Mouse (Mus musculus): Measurements from ENCODE around the gene Mob3c. TPM values are rescaled to one million over a fixed set of nuclear protein-coding genes. Genes with fewer than 3 reads are reported as not detected.

The Mob3c gene
- polyA plus RNA-seq, 1 experiment from 2014 or later = 11.8 TPM

DNA sequence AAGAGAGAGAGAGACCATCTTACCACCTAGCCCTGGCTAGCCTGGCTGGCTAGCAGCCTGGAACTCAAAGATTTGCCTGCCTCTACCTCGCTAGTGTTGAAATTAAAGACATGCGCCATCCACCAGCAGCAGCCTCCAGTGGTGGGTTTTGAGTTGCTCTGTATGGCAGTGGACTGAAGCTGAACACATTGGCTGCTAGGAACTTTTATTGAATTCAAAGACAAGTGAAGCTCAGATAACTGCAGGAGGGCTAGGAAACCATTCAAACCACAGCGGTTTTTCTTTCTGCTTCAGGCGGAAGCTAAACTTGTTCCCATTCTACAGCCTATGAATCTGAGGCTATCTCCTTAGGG is 381 bp upstream of the Mob3c start:
- Histone ChIP-seq H3K9ac (ENCODE audit: low read length) (peak overlapping the region; percentile 72), H3K36me3 (ENCODE audit: control insufficient read depth, insufficient read depth, low read length) (no peaks in the 10 kb centered on the region; the same call in 1 of the 2 replicates), H3K27me3 (ENCODE audit: control insufficient read depth, insufficient read depth, low read length) (no peaks in the 10 kb centered on the region), H3K4me1 (ENCODE audit: control insufficient read depth, insufficient read depth, low read length) (peaks cover 8% of the 10 kb centered on the region), H3K27ac (ENCODE audit: low read length) (peak overlapping the region; percentile 75), H3K4me2 (ENCODE audit: low read depth, low read length) (peak overlapping the region; percentile 85), H3K4me3 (replicated peaks; ENCODE audit: low read length) (peak overlapping the region; percentile 59), H3K9me3 (replicated peaks; ENCODE audit: control insufficient read depth, low read length) (no peaks in the 10 kb centered on the region)
- 4% methylated on average over 4 of the region's 4 CpGs for WGBS
- ATAC-seq (ENCODE audit: insufficient read depth, low FRiP score) = no peak

DNA sequence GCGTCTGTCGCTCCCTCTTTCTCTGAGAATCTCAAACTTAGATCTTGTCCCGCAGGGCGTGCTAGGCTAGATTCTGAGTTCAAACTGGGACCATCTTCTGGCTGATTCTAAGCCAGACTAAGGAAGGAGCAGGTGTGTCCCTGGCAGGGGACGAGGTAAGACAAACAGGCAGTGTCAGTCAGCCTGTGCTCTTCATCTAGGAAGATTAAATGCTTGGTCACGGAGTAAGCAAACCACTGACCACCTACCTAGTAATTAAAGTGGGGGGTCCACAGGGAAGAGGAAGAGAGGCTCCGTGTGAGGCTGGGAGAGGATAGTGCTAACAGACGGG is 645 bp downstream of the Mob3c start:
- Histone ChIP-seq H3K27me3 (ENCODE audit: control insufficient read depth, insufficient read depth, low read length) (no peaks in the 10 kb centered on the region), H3K36me3 (ENCODE audit: control insufficient read depth, insufficient read depth, low read length) (no peaks in the 10 kb centered on the region; the same call in 1 of the 2 replicates), H3K27ac (ENCODE audit: low read length) (peak overlapping the region; percentile 6; the same call in 1 of the 2 replicates), H3K9me3 (replicated peaks; ENCODE audit: control insufficient read depth, low read length) (no peaks in the 10 kb centered on the region), H3K4me3 (replicated peaks; ENCODE audit: low read length) (peak overlapping the region; percentile 59), H3K9ac (ENCODE audit: low read length) (peak overlapping the region; percentile 72), H3K4me1 (ENCODE audit: control insufficient read depth, insufficient read depth, low read length) (peaks cover 8% of the 10 kb centered on the region), H3K4me2 (ENCODE audit: low read depth, low read length) (peak overlapping the region; percentile 85)
- no peak for ATAC-seq (ENCODE audit: insufficient read depth, low FRiP score)
- 4% methylated on average over 8 of the region's 8 CpGs for WGBS

DNA sequence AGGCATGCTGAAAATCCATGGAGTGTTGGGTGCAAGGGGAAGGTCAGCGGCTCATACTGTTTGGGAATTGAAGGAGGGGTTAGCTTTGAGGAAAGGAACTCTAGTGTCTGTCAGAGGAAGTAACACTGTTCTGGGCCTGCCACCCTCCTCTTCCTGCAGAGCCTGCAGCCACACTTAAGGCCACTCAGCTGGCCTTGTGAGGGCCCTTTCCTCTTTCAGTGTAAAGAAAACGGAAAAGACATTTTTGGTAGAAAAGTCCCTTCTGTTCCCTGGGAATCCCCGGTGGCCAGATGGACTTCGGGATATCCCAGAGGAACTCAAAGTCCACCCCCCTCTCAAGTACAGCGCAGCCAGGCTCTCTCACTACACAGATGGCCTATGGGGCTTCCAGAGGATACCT is 2.6 kb downstream of the Mob3c start:
- no peak overlapping the region for H3K4me3 ChIP-seq (replicated peaks; ENCODE audit: low read length)
- H3K9me3 ChIP-seq (replicated peaks; ENCODE audit: control insufficient read depth, low read length) = no peaks in the 10 kb centered on the region
- H3K36me3 ChIP-seq (ENCODE audit: control insufficient read depth, insufficient read depth, low read length) = no peaks in the 10 kb centered on the region; the same call in 1 of the 2 replicates
- H3K4me2 ChIP-seq (ENCODE audit: low read depth, low read length) = no peak overlapping the region
- peaks cover 8% of the 10 kb centered on the region for H3K4me1 ChIP-seq (ENCODE audit: control insufficient read depth, insufficient read depth, low read length)
- H3K9ac ChIP-seq (ENCODE audit: low read length) = 0 out of 2 replicates have a peak overlapping the region, but pooled peaks have one; percentile 19
- no peak for ATAC-seq (ENCODE audit: insufficient read depth, low FRiP score)
- no peak overlapping the region for H3K27ac ChIP-seq (ENCODE audit: low read length)
- H3K27me3 ChIP-seq (ENCODE audit: control insufficient read depth, insufficient read depth, low read length) = no peaks in the 10 kb centered on the region
- 77% methylated on average over 5 of the region's 5 CpGs for WGBS

DNA sequence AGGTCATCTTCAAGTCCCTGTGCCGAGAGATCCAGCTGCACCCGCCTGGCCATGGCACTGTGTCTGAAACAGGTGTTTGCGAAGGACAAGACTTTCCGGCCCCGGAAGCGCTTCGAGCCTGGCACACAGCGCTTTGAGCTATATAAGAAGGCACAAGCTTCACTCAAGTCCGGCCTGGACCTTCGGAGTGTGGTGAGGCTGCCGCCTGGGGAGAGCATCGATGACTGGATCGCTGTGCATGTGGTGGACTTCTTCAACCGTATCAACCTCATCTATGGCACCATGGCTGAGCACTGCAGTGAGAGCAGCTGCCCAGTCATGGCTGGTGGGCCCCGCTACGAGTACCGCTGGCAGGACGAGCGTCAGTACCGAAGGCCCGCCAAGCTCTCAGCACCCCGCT is 3.3 kb downstream of the Mob3c start:
- no peaks in the 10 kb centered on the region for H3K27me3 ChIP-seq (ENCODE audit: control insufficient read depth, insufficient read depth, low read length)
- H3K4me1 ChIP-seq (ENCODE audit: control insufficient read depth, insufficient read depth, low read length) = peaks cover 8% of the 10 kb centered on the region
- H3K4me2 ChIP-seq (ENCODE audit: low read depth, low read length) = no peak overlapping the region
- ATAC-seq (ENCODE audit: insufficient read depth, low FRiP score) = no peak
- no peak overlapping the region for H3K9ac ChIP-seq (ENCODE audit: low read length)
- no peaks in the 10 kb centered on the region for H3K9me3 ChIP-seq (replicated peaks; ENCODE audit: control insufficient read depth, low read length)
- 93% methylated on average over 22 of the region's 22 CpGs for WGBS
- H3K27ac ChIP-seq (ENCODE audit: low read length) = no peak overlapping the region
- H3K36me3 ChIP-seq (ENCODE audit: control insufficient read depth, insufficient read depth, low read length) = no peaks in the 10 kb centered on the region; the same call in 1 of the 2 replicates
- no peak overlapping the region for H3K4me3 ChIP-seq (replicated peaks; ENCODE audit: low read length)

DNA sequence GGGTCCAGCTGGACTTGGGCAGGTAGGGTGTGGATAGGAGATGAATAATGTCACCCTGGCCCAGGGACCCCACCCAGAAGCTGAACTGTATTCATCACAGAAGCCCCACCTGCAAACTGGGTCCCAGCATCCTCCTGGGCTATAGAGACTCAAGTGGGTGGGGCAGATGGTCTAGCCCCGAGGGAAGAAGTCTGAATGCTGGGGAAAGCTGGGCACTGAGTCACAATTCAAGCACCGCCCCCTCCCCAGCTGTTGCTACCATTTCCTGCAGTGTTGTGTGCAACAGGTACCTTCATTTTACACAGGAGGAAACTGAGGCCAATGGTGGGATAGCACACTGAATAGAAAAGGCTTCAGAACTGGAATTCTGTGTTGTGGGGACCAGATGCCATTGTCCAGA is 4.1 kb downstream of the Mob3c start:
- no peak for ATAC-seq (ENCODE audit: insufficient read depth, low FRiP score)
- Histone ChIP-seq H3K4me2 (ENCODE audit: low read depth, low read length) (no peak overlapping the region), H3K36me3 (ENCODE audit: control insufficient read depth, insufficient read depth, low read length) (no peaks in the 10 kb centered on the region; the same call in 1 of the 2 replicates), H3K9me3 (replicated peaks; ENCODE audit: control insufficient read depth, low read length) (no peaks in the 10 kb centered on the region), H3K4me3 (replicated peaks; ENCODE audit: low read length) (no peak overlapping the region), H3K4me1 (ENCODE audit: control insufficient read depth, insufficient read depth, low read length) (peaks cover 8% of the 10 kb centered on the region), H3K27ac (ENCODE audit: low read length) (no peak overlapping the region), H3K9ac (ENCODE audit: low read length) (no peak overlapping the region), H3K27me3 (ENCODE audit: control insufficient read depth, insufficient read depth, low read length) (no peaks in the 10 kb centered on the region)
- 50% methylated on average over 2 of the region's 2 CpGs for WGBS

DNA sequence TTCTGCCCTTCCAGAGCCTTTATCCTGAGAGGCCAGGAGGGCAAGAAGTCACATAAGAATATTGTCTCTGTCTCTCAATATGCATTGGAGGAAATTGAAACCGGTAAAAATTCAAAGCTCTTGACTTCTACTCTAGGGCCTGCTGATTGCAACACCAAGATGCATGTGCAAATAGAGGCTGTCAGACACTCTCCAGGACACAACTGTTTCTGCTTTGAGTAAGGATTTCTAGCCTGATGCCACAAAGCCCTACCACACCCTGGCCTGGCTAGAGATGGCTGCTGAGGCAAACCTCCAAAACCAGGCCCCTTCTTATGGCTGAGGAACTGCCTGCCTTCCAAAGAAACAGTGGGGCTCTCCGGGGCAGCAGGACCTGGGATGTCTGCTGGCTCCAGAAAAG is 7.7 kb downstream of the Mob3c start:
- Histone ChIP-seq H3K36me3 (ENCODE audit: control insufficient read depth, insufficient read depth, low read length) (no peaks in the 10 kb centered on the region; the same call in 1 of the 2 replicates), H3K9ac (ENCODE audit: low read length) (no peak overlapping the region), H3K27ac (ENCODE audit: low read length) (no peak overlapping the region), H3K9me3 (replicated peaks; ENCODE audit: control insufficient read depth, low read length) (no peaks in the 10 kb centered on the region), H3K4me3 (replicated peaks; ENCODE audit: low read length) (no peak overlapping the region), H3K4me1 (ENCODE audit: control insufficient read depth, insufficient read depth, low read length) (peaks cover 8% of the 10 kb centered on the region), H3K4me2 (ENCODE audit: low read depth, low read length) (no peak overlapping the region), H3K27me3 (ENCODE audit: control insufficient read depth, insufficient read depth, low read length) (no peaks in the 10 kb centered on the region)
- ATAC-seq (ENCODE audit: insufficient read depth, low FRiP score) = no peak
- 71% methylated on average over 2 of the region's 2 CpGs for WGBS

DNA sequence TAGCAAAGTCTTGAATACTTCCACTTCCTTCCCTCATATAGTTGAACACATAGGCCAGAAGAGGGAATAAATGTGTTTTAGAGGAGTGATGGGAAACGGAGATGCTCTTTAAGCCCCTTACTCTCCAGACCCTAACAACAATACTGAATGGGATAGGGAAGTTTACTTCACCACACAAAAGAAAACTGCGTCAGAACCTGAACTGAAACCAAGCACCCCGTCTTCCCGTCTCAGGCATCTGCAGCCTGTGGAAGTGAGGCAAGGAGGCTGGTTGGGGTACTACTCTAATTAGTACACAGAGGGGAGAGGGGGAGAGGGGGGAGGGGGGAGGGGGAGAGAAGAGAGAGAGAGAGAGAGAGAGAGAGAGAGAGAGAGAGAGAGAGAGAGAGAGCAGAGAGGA is 10.3 kb downstream of the Mob3c start:
- Histone ChIP-seq H3K4me3 (replicated peaks; ENCODE audit: low read length) (peak overlapping the region; percentile 87), H3K4me2 (ENCODE audit: low read depth, low read length) (peak overlapping the region; percentile 71), H3K36me3 (ENCODE audit: control insufficient read depth, insufficient read depth, low read length) (no peaks in the 10 kb centered on the region; the same call in 1 of the 2 replicates), H3K27ac (ENCODE audit: low read length) (no peak overlapping the region), H3K9me3 (replicated peaks; ENCODE audit: control insufficient read depth, low read length) (no peaks in the 10 kb centered on the region), H3K9ac (ENCODE audit: low read length) (peak overlapping the region; percentile 3; the same call in 1 of the 2 replicates), H3K4me1 (ENCODE audit: control insufficient read depth, insufficient read depth, low read length) (peaks cover 8% of the 10 kb centered on the region), H3K27me3 (ENCODE audit: control insufficient read depth, insufficient read depth, low read length) (no peaks in the 10 kb centered on the region)
- WGBS = 75% methylated on average over 4 of the region's 4 CpGs
- no peak for ATAC-seq (ENCODE audit: insufficient read depth, low FRiP score)

DNA sequence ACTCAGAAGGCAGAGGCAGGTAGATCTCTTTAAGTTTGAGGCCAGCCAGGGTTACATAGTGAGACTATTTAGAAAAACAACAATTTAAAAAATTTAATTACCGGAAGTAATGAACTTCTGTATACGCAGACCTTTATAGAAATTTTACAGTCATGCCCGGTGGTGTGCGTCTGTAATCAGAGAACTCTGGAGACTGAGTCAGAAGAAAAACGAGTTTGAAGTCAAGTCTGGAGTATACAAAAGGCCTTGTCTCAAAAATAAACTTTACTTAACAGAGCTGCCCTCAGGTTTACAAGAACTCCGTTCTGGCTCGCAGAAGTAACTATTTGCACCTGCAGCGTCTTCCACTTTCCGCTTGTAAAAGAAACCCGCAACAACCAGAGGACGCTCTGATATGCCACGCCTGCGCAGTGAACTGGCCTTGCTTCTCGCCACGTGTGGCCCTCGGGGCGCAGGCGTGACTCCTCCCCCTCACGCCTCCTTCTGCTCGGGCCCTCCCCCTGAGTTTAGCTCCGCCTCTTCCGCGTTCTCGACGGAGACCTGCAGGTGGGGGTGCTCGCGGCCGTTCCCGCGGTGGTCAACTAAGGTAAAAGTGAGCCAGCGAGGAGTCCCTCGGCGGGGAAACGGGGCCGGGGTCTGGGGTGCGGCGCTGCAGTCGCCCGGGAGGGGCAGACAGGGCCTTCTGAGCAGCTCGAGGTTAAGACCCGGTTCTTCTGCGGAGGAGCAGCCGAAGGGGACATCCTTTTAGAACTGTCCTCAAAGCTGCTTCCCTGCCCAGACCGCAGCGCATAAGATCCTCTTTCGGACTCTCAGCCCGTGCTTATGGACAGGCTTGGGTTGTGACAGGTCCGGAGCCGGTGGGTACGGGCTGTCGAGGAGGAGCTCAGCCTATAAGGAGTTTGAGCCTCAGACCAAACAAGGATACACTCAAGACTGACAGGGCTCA is 11.1 kb downstream of the Mob3c start, which contains the start of gene Mknk1:
Gene Mknk1, plus strand, starts transcription at position 503 of the 946 bp plus-strand sequence.
- H3K4me3 ChIP-seq (replicated peaks; ENCODE audit: low read length) = peak within 1 kb of the TSS; percentile 87

DNA sequence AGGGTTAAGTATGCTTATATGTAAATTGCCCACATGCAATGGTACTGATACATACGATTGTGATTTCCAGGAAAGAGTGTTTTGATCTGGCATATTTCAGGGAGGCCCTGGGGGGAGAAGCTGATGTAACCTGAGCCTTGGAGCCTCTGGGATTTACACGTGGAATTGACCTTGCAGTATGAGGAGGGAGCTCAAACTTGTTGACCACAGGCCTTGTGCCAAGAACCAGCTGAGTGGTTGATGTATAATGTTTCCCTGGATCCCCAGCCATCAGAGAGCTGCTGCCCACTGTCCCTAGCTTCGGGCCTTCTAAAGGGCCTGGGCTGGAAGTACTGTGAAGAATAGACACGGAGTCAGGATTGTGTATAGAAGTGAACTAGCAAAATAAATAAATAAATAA is 12.1 kb downstream of the Mob3c start:
- H3K9me3 ChIP-seq (replicated peaks; ENCODE audit: control insufficient read depth, low read length) = no peaks in the 10 kb centered on the region
- WGBS = 43% methylated on average over 4 of the region's 4 CpGs
- peak overlapping the region; percentile 89; the same call in 1 of the 2 replicates for H3K9ac ChIP-seq (ENCODE audit: low read length)

More for the DNA sequence above, 11.1 kb downstream of the Mob3c start, which contains the start of gene Mknk1:
- H3K4me2 ChIP-seq (ENCODE audit: low read depth, low read length) = peak within 1 kb of the TSS; percentile 71
- WGBS = 2% methylated on average over 51 of the region's 51 CpGs
- peak within 1 kb of the TSS; percentile 89 for H3K9ac ChIP-seq (ENCODE audit: low read length)
- peak within 1 kb of the TSS; percentile 74 for H3K27ac ChIP-seq (ENCODE audit: low read length)
- no peaks in the 10 kb centered on the region for H3K9me3 ChIP-seq (replicated peaks; ENCODE audit: control insufficient read depth, low read length)
- ATAC-seq (ENCODE audit: insufficient read depth, low FRiP score) = peak; percentile 96
- H3K36me3 ChIP-seq (ENCODE audit: control insufficient read depth, insufficient read depth, low read length) = no peaks in the 10 kb centered on the region; the same call in 1 of the 2 replicates
- H3K4me1 ChIP-seq (ENCODE audit: control insufficient read depth, insufficient read depth, low read length) = peaks cover 8% of the 10 kb centered on the region
- H3K27me3 ChIP-seq (ENCODE audit: control insufficient read depth, insufficient read depth, low read length) = no peaks in the 10 kb centered on the region

More for the DNA sequence above, 12.1 kb downstream of the Mob3c start:
- H3K4me3 ChIP-seq (replicated peaks; ENCODE audit: low read length) = peak overlapping the region; percentile 87
- H3K27me3 ChIP-seq (ENCODE audit: control insufficient read depth, insufficient read depth, low read length) = no peaks in the 10 kb centered on the region
- H3K36me3 ChIP-seq (ENCODE audit: control insufficient read depth, insufficient read depth, low read length) = no peaks in the 10 kb centered on the region
- H3K4me2 ChIP-seq (ENCODE audit: low read depth, low read length) = peak overlapping the region; percentile 71
- H3K4me1 ChIP-seq (ENCODE audit: control insufficient read depth, insufficient read depth, low read length) = peaks cover 8% of the 10 kb centered on the region
- no peak for ATAC-seq (ENCODE audit: insufficient read depth, low FRiP score)
- no peak overlapping the region for H3K27ac ChIP-seq (ENCODE audit: low read length)

All from stomach, embryonic 16.5 days (tissue).